Mouse (Mus musculus) layer of hippocampus, adult 18-20 months (tissue): Measurements from ENCODE around the gene Tgfbr1. TPM values are rescaled to one million over a fixed set of nuclear protein-coding genes. Genes with fewer than 3 reads are reported as not detected.

Experiments
- DNase-seq, 2 experiments: peaks; one replicate each; pipeline ENCODE4 v3.0.0; 2022; ENCODE audit warnings: low spot score in 2 of 2
- total RNA-seq, 2 experiments: library from RNA; stranded (reverse); gene quantifications; 2 replicates each; pipeline ENCODE4 v1.2.3; 2021

Tgfbr1 gene
- total RNA-seq, 2 experiments from 2014 or later, result 21.3 to 22.7 TPM

- DNase-seq, result no peak
Observed at GRCm38 (mm10) chr4:47419268-47419973, 66.4 kb downstream of the Tgfbr1 start.

DNA sequence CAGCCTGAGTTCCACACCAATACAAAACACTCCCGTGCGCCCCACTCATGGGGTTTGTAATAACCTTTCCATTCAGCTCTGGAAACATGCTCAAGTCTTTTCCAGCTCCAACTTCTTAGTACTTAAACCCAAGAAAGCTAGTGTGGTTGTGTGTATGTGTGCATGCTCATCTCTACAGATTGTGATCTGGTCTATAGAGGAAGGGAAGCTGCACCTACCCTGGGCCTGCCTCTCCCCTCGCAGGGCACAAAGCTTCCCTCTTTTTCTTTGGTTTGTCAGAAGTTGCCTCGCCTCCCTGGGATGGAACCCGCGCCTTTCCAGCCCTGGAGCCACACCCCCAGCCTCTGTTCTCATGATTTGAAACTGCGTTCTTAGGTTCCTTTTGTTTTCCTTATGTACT, 67.2 kb downstream of the Tgfbr1 start:
- no peak for DNase-seq

DNA sequence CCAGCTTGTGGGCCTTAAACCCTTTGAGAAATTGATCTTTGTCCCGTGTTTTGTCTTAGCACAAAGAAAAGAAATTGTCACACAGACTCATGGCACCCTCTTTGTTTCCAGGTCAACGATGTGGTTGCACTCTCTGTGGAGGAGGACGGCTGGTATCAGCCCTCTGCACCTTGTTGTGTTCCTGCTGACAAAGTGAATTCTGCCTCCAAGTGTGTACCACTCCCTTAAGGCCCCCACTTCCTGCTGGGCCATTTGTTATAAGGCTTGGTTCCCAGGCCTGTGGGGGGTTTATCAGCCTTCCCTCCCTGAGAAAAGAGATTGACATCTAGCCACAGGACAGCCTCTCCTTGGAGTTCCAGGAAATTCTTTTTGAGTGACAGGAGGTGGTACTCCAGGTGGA, 69.2 kb downstream of the Tgfbr1 start:
- no peak for DNase-seq

DNA sequence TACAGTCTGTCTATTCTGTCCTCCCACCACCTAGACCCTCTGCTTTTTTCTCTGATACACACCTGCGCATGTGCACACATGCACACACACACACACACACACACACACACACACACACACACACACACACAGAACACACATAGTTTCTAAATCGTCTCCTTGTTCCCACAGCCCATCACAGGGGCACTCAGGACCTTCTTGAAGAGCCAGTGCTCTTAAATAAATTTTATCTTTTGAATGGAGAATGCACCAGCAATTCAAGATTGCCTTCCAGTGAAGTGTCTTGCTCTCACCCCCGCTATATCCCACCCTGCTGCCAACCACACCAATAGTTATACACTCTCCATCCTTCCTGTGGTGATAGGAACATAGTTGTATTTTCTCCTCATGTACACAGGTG, 69.9 kb downstream of the Tgfbr1 start:
- no peak for DNase-seq

GRCm38 (mm10) chr4:47424376-47424775, 71.4 kb downstream of the Tgfbr1 start:
- no peak for DNase-seq

DNA sequence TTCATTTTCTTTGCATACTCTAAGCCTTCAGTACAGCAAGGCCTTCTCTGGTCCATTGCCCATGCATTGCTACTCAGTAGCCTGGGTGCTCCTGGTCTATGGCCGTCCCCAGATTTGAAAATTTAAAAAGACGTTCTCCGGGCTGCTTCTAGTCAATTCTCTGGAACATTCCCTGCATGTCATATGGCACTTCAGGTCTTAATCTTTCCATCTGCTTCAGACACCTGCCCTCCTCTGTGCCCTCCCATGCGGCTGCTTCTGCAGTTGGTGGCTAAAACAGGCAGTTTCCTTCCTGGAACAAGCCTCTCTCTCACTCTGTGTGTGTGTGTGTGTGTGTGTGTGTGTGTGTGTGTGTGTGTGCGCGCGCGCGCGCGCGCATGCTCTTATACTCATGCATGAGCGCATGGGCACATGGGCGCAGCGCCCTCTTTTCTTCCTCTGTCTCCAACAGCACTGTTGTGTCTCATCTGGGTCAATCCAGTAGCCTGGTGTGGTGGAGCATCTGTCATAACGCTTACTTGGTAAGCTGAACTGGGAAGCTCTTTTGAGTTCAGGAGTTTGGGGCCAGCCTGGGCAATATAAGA, 72.3 kb downstream of the Tgfbr1 start:
- no peak for DNase-seq

- DNase-seq, result no peak
Observed at GRCm38 (mm10) chr4:47427606-47428005, 74.6 kb downstream of the Tgfbr1 start.

DNA sequence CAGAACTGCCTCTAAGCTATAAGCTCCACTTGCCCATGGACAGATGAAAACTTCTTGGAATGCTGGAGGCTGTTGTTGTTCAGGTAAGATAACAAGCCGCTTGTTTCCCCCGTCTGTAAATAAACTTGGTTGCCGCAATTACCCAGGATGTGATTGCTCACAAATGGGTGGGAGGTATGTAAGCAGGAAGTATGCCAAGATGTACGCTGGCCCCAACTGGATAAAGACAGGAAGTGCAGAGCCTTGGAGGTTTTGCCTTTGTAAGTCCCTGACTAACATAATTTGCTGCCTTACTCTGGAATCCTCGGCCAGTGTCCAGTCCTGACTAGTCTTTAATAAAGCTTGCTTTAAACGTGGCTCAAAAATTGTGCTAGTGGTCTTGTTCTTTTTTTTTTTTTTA, 77.5 kb downstream of the Tgfbr1 start:
- DNase-seq, result no peak

- DNase-seq, result no peak
Observed at GRCm38 (mm10) chr4:47431081-47431480, 78.1 kb downstream of the Tgfbr1 start.

GRCm38 (mm10) chr4:47432766-47433165, 79.7 kb downstream of the Tgfbr1 start:
- no peak for DNase-seq

GRCm38 (mm10) chr4:47435131-47435530, 82.1 kb downstream of the Tgfbr1 start:
- no peak for DNase-seq

DNA sequence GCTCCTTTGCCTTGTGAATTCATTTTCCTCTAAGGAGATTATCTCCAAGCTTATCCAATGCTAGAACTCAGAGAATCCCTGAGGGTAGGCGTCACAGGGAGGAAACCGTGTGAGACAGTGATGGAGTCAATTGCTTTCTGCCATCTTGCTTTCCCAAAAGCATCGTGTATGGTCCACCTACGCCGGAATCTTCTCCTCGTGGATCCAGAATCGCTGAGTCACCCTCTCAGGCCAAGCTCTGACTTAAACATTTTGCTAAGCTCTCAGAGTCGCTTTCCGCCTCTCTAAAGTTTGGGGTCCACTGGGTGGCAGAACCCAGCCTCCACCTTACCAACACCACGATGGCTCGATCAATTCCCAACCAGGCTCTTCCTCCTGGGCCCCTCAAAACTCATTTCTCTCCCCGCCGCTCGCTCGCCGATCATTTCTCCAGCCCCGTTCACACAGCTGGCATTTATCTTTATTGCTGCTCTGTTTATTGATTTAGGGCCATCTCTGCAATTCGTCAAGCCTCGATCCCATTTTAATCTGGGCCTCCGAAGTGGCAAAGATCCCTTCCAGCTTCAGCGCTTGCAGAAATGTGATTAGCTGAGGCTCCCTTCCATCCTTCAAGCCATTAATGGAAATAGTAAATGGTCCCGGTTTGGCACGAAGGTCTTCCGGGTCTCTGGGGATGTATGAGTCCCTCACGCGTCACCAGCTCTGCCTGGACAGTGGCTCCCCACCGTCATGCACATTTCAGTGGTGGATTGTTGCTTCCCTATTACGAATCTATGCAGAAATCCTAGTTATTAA, 82.7 kb downstream of the Tgfbr1 start:
- DNase-seq, result no peak

- DNase-seq, result peak; percentile 81 to 95
Observed at GRCm38 (mm10) chr4:47437365-47438340, 84.6 kb downstream of the Tgfbr1 start.

- no peak for DNase-seq
Observed at GRCm38 (mm10) chr4:47438956-47439355, 85.9 kb downstream of the Tgfbr1 start.

GRCm38 (mm10) chr4:47440951-47441350, 87.9 kb downstream of the Tgfbr1 start:
- DNase-seq, result no peak

GRCm38 (mm10) chr4:47448526-47448925, 95.5 kb downstream of the Tgfbr1 start:
- no peak for DNase-seq

DNA sequence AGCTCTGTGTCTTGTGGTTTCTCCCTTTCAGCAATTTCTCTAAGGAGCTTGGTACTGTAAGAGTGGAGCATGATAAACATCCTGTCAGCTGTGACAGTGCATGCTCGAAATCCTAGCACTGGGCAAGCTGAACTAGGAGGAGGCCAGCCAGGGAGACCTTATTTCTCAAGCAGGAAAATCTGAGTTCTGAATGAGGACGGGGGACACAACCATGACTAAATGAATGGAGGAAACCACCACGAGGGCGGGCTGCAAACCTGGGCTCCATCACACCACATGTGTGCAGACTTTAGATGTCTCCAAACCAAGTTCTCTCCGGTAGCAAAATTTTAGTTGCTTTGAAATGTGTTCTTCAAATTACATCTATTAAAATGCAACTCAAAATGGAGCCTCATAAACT, 96.1 kb downstream of the Tgfbr1 start:
- no peak for DNase-seq

DNA sequence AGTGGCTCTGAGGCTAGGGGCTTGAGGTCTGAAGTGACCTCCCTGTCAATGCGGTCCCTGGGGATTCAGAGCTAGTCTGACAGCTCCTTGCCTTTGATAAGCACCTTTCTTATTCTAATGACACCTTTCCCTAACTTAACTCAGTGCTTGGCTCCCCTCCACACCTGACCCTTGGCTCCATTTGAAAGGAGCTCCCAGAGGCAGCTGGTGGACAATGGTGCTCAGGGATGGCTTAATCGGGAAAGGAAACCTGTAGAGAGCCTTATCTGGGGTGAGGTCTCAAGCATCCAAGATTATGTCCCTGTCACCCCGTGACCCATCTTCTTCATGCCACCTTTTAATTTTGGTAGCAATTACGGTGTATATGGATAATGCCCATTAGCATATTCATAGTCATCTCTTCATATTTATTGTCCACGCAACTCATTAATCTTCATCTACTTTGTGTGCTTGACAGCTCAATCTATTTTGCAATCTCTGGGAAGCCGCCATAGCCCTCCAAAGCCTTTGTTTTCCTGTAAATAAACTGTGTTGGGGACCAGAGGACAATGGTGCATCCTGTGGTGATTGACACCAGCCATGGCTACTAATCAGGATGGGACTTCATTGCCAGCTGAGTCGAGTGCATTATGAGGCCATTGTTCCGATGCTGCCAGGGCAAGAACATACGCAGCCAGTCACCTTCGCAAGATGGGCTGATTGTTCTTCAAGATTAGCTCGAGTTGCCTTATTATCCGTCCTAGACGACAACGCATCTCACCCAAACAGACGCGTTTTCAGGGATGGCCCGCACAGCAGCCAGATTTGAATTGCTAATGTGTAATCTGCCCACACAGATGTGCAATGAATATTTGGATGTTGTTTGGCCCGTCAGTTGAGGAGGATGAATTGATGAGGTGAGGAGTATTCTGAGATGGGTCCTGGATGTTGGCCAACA, 96.8 kb downstream of the Tgfbr1 start:
- no peak for DNase-seq
